Mouse (Mus musculus) left cerebral cortex, adult 9 months (tissue): ENCODE results near the gene Cast.

ENCODE experiments used
- DNase-seq, 2 experiments: peaks; one replicate each; pipeline ENCODE4 v3.0.0; 2022; ENCODE audit warnings: low spot score in 2 of 2

The Cast gene

DNA sequence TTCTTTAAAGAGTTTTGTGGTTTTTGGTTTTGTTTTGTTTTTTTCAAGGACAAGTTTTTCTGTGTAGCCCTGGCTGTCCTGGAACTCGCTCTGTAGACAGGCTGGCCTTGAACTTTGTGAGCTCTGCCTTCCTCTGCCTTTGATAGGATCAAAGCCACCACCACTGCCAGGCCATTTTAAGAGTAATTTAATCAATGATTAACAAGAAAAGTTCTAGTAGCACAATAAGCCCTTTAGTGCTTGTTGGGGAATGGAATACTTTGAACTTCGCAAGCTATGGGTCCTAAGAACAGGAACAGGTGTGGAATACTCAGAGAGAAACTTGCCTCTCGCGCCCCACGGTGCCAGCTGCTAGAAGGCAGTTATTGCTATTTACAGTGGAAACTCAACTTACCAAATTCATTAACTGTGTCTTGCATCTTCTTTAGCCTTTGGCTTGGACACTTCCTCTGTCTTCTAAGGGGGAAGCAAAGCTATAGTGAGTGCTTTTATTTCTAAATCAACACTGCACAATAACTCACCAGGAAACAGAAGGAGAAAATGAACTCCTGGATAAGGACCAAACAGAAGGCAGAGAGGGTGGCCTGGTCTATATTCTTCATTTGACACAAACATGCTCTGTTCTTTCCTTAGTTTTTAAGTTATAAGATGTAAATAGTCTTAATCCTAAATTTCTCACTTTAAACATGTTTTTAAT, 113.0 kb downstream of the Cast start:
- no peak for DNase-seq
